8 mouse cellular contexts compared by ENCODE assay signal in the genomic region with DNA sequence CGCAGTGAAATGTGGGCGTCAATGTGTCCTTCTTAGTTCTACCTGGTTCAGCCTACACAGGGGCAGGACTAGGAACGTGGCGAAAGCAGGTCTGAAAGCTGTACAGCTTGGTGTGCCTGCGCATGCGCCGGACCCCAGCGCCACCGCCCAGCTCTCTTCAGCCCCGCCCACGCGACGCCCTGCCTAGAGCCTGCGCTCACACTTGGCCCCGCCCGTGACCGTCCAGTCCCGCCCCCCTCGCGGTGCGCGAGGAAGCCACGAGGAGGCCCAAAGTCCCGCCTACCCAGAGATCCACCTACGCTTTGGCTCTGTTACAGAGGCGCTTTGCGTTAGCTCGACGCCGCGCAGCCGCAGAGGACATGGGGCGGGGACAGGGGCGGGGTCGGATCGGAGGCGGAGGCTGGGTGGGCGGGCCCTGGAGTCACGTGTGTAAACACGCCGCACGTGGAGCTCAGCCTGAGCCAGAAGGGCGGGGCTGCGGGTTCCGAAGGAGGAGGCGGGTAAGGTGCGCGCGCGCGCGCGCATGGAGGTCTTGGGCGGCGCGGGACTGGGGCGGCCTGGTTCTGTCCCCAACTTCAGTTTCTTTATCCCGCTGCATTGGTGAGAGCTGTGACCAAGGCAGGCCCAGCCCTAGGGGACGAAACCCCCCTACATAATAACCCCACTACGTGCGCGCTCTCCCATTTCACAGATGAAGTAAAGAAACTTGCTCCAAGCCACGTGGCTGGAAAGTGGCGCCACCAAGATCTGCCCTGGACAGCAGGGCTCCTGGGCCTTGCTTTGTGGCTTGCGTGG. TPM values are rescaled to one million over a fixed set of nuclear protein-coding genes. Genes with fewer than 3 reads are reported as not detected.
A peak's percentile ranks its signal among the peaks of the same experiment; 100 is the strongest.
DNase-seq lines count a peak whose midpoint lies in the region; ATAC-seq and TF ChIP-seq lines count a peak whose summit lies in the region.

No protein-coding gene starts in this region.

- H3K4me1 ChIP-seq in MEL (ENCODE audit: control insufficient read depth in 1 of 2, insufficient read depth in 2 of 2, low read length in 2 of 2) = peaks cover 0 to 13% of the 10 kb centered on the region in 2 experiments; a peak in 2 of 4 replicates
- peaks cover 2% of the 10 kb centered on the region; the same call in 1 of the 2 replicates for H3K4me1 ChIP-seq in cerebellum, adult 2 months (ENCODE audit: control insufficient read depth, insufficient read depth, low read length)
- peaks cover 10% of the 10 kb centered on the region for H3K4me1 ChIP-seq in forebrain, postnatal 0 days (ENCODE audit: insufficient read depth)
- peaks cover 21% of the 10 kb centered on the region for H3K4me1 ChIP-seq in lung, embryonic 15.5 days

- peak overlapping the region; percentile 80 for H3K9ac ChIP-seq in MEL (ENCODE audit: control insufficient read depth, low read depth, low read length, poor library complexity, severe bottlenecking)
- H3K9ac ChIP-seq in forebrain, postnatal 0 days = peak overlapping the region; percentile 57
- peak overlapping the region; percentile 52 for H3K9ac ChIP-seq in lung, embryonic 15.5 days

- peak overlapping the region; percentile 65 to 77 for H3K4me3 ChIP-seq in MEL (ENCODE audit: control insufficient read depth in 1 of 2, insufficient read depth in 1 of 2, low read depth in 2 of 2, low read length in 2 of 2)
- peak overlapping the region; percentile 73 for H3K4me3 ChIP-seq in cerebellum, adult 2 months (replicated peaks; ENCODE audit: insufficient read depth, low read depth, low read length)
- H3K4me3 ChIP-seq in forebrain, postnatal 0 days (ENCODE audit: low read depth, low read length) = peak overlapping the region; percentile 43
- peak overlapping the region; percentile 51 for H3K4me3 ChIP-seq in lung, embryonic 15.5 days

- H3K4me2 ChIP-seq in forebrain, postnatal 0 days (ENCODE audit: low read depth) = peak overlapping the region; percentile 76
- H3K4me2 ChIP-seq in lung, embryonic 15.5 days = peak overlapping the region; percentile 96

- H3K27ac ChIP-seq in MEL (ENCODE audit: control insufficient read depth, low read depth, low read length) = peak overlapping the region; percentile 62
- H3K27ac ChIP-seq in cerebellum, adult 2 months (ENCODE audit: insufficient read depth, low read length) = peak overlapping the region; percentile 41; the same call in 1 of the 2 replicates
- H3K27ac ChIP-seq in forebrain, postnatal 0 days (ENCODE audit: low read depth, low read length) = peak overlapping the region; percentile 21; the same call in 1 of the 2 replicates
- 0 out of 2 replicates have a peak overlapping the region, but pooled peaks have one; percentile 15 for H3K27ac ChIP-seq in lung, embryonic 15.5 days

- no peak for TF ChIP-seq EP300 in MEL (IDR thresholded peaks at IDR 0.05; ENCODE audit: low read depth in 1 of 2, low read length in 2 of 2)

- peak; percentile 96 for ATAC-seq in forebrain, postnatal 0 days
- peak; percentile 97 for ATAC-seq in lung, embryonic 15.5 days (ENCODE audit: borderline replicate concordance, extremely low read depth, low FRiP score, low TSS enrichment)

- TF ChIP-seq RAD21 in MEL (IDR thresholded peaks at IDR 0.05; ENCODE audit: low read depth, low read length) = no peak

- peak; percentile 99 for DNase-seq in MEL (ENCODE audit: low read depth, low spot score)
- DNase-seq in cerebellum, adult 2 months = peak; percentile 99 to 100
- DNase-seq in forebrain, postnatal 0 days = peak; percentile 100
- DNase-seq in heart, postnatal 4 days = peak; percentile 100
- DNase-seq in layer of hippocampus, adult 8-10 months (ENCODE audit: low spot score in 2 of 2) = peak; percentile 99
- DNase-seq in ovary, adult 18-20 months (ENCODE audit: low spot score) = peak; percentile 99
- DNase-seq in thymus, postnatal 0 days (ENCODE audit: low spot score) = peak; percentile 100

- TF ChIP-seq POLR2A in MEL (IDR thresholded peaks at IDR 0.05; ENCODE audit: control insufficient read depth in 1 of 2, insufficient read depth in 1 of 2, low read depth in 1 of 2, low read length in 2 of 2, poor library complexity in 1 of 2) = peak; percentile 4 to 64; a peak in 3 of 4 replicates
- TF ChIP-seq POLR2A in cerebellum, adult 2 months (IDR thresholded peaks at IDR 0.05; ENCODE audit: borderline replicate concordance, insufficient read depth, low read length) = peak; percentile 81

- H3K27me3 ChIP-seq in MEL (ENCODE audit: control insufficient read depth in 1 of 2, insufficient read depth in 2 of 2, low read length in 2 of 2) = no peaks in the 10 kb centered on the region
- no peaks in the 10 kb centered on the region for H3K27me3 ChIP-seq in cerebellum, adult 2 months (ENCODE audit: control insufficient read depth, insufficient read depth, low read length)
- H3K27me3 ChIP-seq in forebrain, postnatal 0 days (ENCODE audit: insufficient read depth, low read length) = no peaks in the 10 kb centered on the region
- H3K27me3 ChIP-seq in lung, embryonic 15.5 days = no peaks in the 10 kb centered on the region

- H3K79me2 ChIP-seq in MEL (ENCODE audit: control insufficient read depth, insufficient read depth, low read length, poor library complexity) = no peaks in the 10 kb centered on the region; the same call in 1 of the 2 replicates

- TF ChIP-seq CTCF in MEL (IDR thresholded peaks at IDR 0.05 in 2 of 3, conservative IDR thresholded peaks at IDR 0.05 in 1 of 3; ENCODE audit: control insufficient read depth in 1 of 3, insufficient read depth in 1 of 3, low read depth in 2 of 3, low read length in 3 of 3, poor library complexity in 1 of 3, severe bottlenecking in 1 of 3) = no peak
- no peak for TF ChIP-seq CTCF in cerebellum, adult 2 months (IDR thresholded peaks at IDR 0.05; ENCODE audit: borderline replicate concordance, insufficient read depth, low read depth, low read length)
- no peak for TF ChIP-seq CTCF in forebrain, postnatal 0 days (IDR thresholded peaks at IDR 0.05; ENCODE audit: low read depth)

- WGBS in cerebellum, adult 2 months = under 1% methylated on average over 65 of the region's 65 CpGs
- WGBS in forebrain, postnatal 0 days = 2% methylated on average over 65 of the region's 65 CpGs
- 0% methylated on average over 49 of the region's 65 CpGs for WGBS in lung, embryonic 15.5 days

- no peaks in the 10 kb centered on the region for H3K9me3 ChIP-seq in MEL (replicated peaks; ENCODE audit: insufficient read depth, low read length)
- H3K9me3 ChIP-seq in forebrain, postnatal 0 days (ENCODE audit: low read length) = no peaks in the 10 kb centered on the region
- H3K9me3 ChIP-seq in lung, embryonic 15.5 days = no peaks in the 10 kb centered on the region

- no peaks in the 10 kb centered on the region; a peak in 1 of 4 replicates for H3K36me3 ChIP-seq in MEL (ENCODE audit: control insufficient read depth in 1 of 2, insufficient read depth in 2 of 2, low read length in 2 of 2)
- no peaks in the 10 kb centered on the region for H3K36me3 ChIP-seq in forebrain, postnatal 0 days (ENCODE audit: insufficient read depth)
- no peaks in the 10 kb centered on the region for H3K36me3 ChIP-seq in lung, embryonic 15.5 days

TF ChIP-seq in MEL, 35 proteins besides CTCF, POLR2A, EP300 and RAD21 (continues in another document):
- TF ChIP-seq CHD1 (IDR thresholded peaks at IDR 0.05; ENCODE audit: low read depth, low read length) (no peak), SMC3 (IDR thresholded peaks at IDR 0.05; ENCODE audit: low read depth, low read length) (no peak), KAT2A (conservative IDR thresholded peaks at IDR 0.05; ENCODE audit: low read depth, low read length) (no peak), TAL1 (IDR thresholded peaks at IDR 0.05; ENCODE audit: low read length) (no peak), ETS1 (IDR thresholded peaks at IDR 0.05; ENCODE audit: low read depth, low read length) (no peak), POLR2AphosphoS2 (IDR thresholded peaks at IDR 0.05; ENCODE audit: low read length) (peak; percentile 56; the same call in 1 of the 2 replicates), MAX (IDR thresholded peaks at IDR 0.05; ENCODE audit: low read length) (peak; percentile 99), ZKSCAN1 (IDR thresholded peaks at IDR 0.05; ENCODE audit: low read depth, low read length) (no peak), CHD2 (IDR thresholded peaks at IDR 0.05; ENCODE audit: low read length) (no peak), ZMIZ1 (IDR thresholded peaks at IDR 0.05; ENCODE audit: low read depth, low read length) (no peak), GABPA (IDR thresholded peaks at IDR 0.05; ENCODE audit: low read depth, low read length) (no peak), UBTF (IDR thresholded peaks at IDR 0.05; ENCODE audit: borderline replicate concordance, insufficient read depth, low read depth, low read length) (no peak), POLR2AphosphoS5 (IDR thresholded peaks at IDR 0.05; ENCODE audit: borderline replicate concordance, low read depth, low read length) (no peak), MAFK (IDR thresholded peaks at IDR 0.05; ENCODE audit: borderline replicate concordance, low read depth, low read length) (no peak), ZC3H11A (IDR thresholded peaks at IDR 0.05; ENCODE audit: low read depth, low read length) (no peak), MYC (IDR thresholded peaks at IDR 0.05; ENCODE audit: low read depth, low read length) (peak; percentile 92), MAZ (IDR thresholded peaks at IDR 0.05; ENCODE audit: low read depth, low read length) (no peak; the same call in 1 of the 2 replicates), TCF12 (IDR thresholded peaks at IDR 0.05; ENCODE audit: low read depth, low read length) (0 out of 2 replicates have a peak, but pooled peaks have one; percentile 6), RCOR1 (IDR thresholded peaks at IDR 0.05; ENCODE audit: low read depth, low read length) (no peak), GATA1 (IDR thresholded peaks at IDR 0.05; ENCODE audit: low read depth, low read length) (no peak), HCFC1 (IDR thresholded peaks at IDR 0.05; ENCODE audit: low read depth, low read length) (0 out of 2 replicates have a peak, but pooled peaks have one; percentile 2), E2F4 (IDR thresholded peaks at IDR 0.05; ENCODE audit: borderline replicate concordance, low read depth, low read length) (peak; percentile 46; the same call in 1 of the 2 replicates)

RNA-seq across cellular contexts. Expression of gene Ccne1, which starts 22.4 kb away (rescaled TPM):
- 48.5 and 53.1 TPM in 2 replicates for total RNA-seq in MEL (2012; rRNA removed)
- polyA plus RNA-seq in MEL (2012; ENCODE audit: insufficient read depth in 1 of 2, insufficient read length in 2 of 2, low read depth in 1 of 2, low replicate concordance in 2 of 2, missing spikeins in 1 of 2) = 100 to 1,000 TPM in 1 of 2 experiments, 10 to 100 TPM in 1; 78.0 to 321 TPM
- 19.6 and 20.3 TPM in 2 replicates for polyA plus RNA-seq in cerebellum, adult 2 months (2012; rRNA removed)
- 7.5 and 9.9 TPM in 2 replicates for total RNA-seq in forebrain, postnatal 0 days (2014; rRNA removed)
- 8.3 and 11.8 TPM in 2 replicates for polyA plus RNA-seq in forebrain, postnatal 0 days (2015; fragmentation: Nextera tagmentation; extraction: Ambion mirVana)
- 10 to 100 TPM; 15.9 to 16.7 TPM for total RNA-seq in heart, postnatal 4 days (2021)
- total RNA-seq in layer of hippocampus, adult 8-10 months (2022) = 10 to 100 TPM; 13.1 to 17.3 (median 13.9) TPM
- 57.6 and 59.4 TPM in 2 replicates for polyA plus RNA-seq in lung, embryonic 15.5 days (2015; fragmentation: Nextera tagmentation; extraction: Ambion mirVana)
- polyA plus RNA-seq in thymus, postnatal 0 days (2015; fragmentation: Nextera tagmentation; extraction: Ambion mirVana) = 35.2 and 36.2 TPM in 2 replicates

Comparison
In these comparisons a context has a peak if more than half of its experiments do, and no peak if none do; other contexts are left out.
1. Peak in every context shown above with its lines: DNase-seq, ATAC-seq, H3K4me3 ChIP-seq and H3K27ac ChIP-seq.